Mouse (Mus musculus) MEL (cell line): Measurements from ENCODE around the gene Phf1. TPM values are rescaled to one million over a fixed set of nuclear protein-coding genes. Genes with fewer than 3 reads are reported as not detected.

ENCODE experiments used
- DNase-seq: peaks from one replicate; pipeline ENCODE4 v3.0.0; 2011; ENCODE audit warnings: low read depth, low spot score
- H3K27ac ChIP-seq: 2 replicates; pipeline ENCODE4 v1.5.1; 2012; ENCODE audit warnings: low read depth, mild to moderate bottlenecking, control low read depth, low read length, moderate library complexity; ENCODE audit not compliant: control insufficient read depth
- H3K27me3 ChIP-seq, 2 experiments: fragments of 150-350 bp in 1 of 2; sonication (generic) in 1 of 2; 2 replicates each; pipeline ENCODE4 v1.6.1; 2012; ENCODE audit warnings: low read length in 2 of 2, mild to moderate bottlenecking in 2 of 2, improper control_type of control experiment in 1 of 2, moderate library complexity in 1 of 2; ENCODE audit not compliant: insufficient read depth in 2 of 2, control insufficient read depth in 1 of 2
- H3K36me3 ChIP-seq, 2 experiments: 2 replicates each; pipeline ENCODE4 v1.6.1; 2012 to 2014; ENCODE audit warnings: low read length in 2 of 2, improper control_type of control experiment in 1 of 2, inconsistent platforms in 1 of 2, mild to moderate bottlenecking in 1 of 2; ENCODE audit not compliant: insufficient read depth in 2 of 2, control insufficient read depth in 1 of 2
- H3K4me1 ChIP-seq, 2 experiments: fragments of 150-350 bp in 1 of 2; sonication (generic) in 1 of 2; 2 replicates each; pipeline ENCODE4 v1.6.1; 2012; ENCODE audit warnings: low read length in 2 of 2, improper control_type of control experiment in 1 of 2, mild to moderate bottlenecking in 1 of 2; ENCODE audit not compliant: insufficient read depth in 2 of 2, control insufficient read depth in 1 of 2
- H3K4me3 ChIP-seq, 2 experiments: fragments of 150-350 bp in 1 of 2; sonication (generic) in 1 of 2; 2 replicates each; pipeline ENCODE4 v1.5.1; 2012; ENCODE audit warnings: low read depth in 2 of 2, low read length in 2 of 2, mild to moderate bottlenecking in 2 of 2, moderate library complexity in 2 of 2, control low read depth in 1 of 2, improper control_type of control experiment in 1 of 2; ENCODE audit not compliant: control insufficient read depth in 1 of 2, insufficient read depth in 1 of 2
- H3K79me2 ChIP-seq: 2 replicates; pipeline ENCODE4 v1.6.1; 2012; ENCODE audit warnings: mild to moderate bottlenecking, low read length, moderate library complexity; ENCODE audit not compliant: control insufficient read depth, poor library complexity, insufficient read depth
- H3K9ac ChIP-seq: 2 replicates; pipeline ENCODE4 v1.6.1; 2012; ENCODE audit warnings: low read depth, mild to moderate bottlenecking, control low read depth, low read length, moderate library complexity; ENCODE audit not compliant: control insufficient read depth, poor library complexity, severe bottlenecking
- H3K9me3 ChIP-seq: fragments of 150-350 bp; sonication (generic); replicated peaks from 2 replicates; pipeline ENCODE4 v1.6.1; 2012; ENCODE audit warnings: mild to moderate bottlenecking, low read length, improper control_type of control experiment, moderate library complexity; ENCODE audit not compliant: insufficient read depth
- BHLHE40 ChIP-seq: IDR thresholded peaks from 2 replicates; pipeline ENCODE4 v1.6.1; 2012; ENCODE audit warnings: low read depth, mild to moderate bottlenecking, inconsistent platforms, low read length, improper control_type of control experiment, borderline replicate concordance
- CHD2 ChIP-seq: IDR thresholded peaks from 2 replicates; pipeline ENCODE4 v1.6.1; 2011; ENCODE audit warnings: low read length, improper control_type of control experiment
- CTCF ChIP-seq, 3 experiments: IDR thresholded peaks in 2 of 3; conservative IDR thresholded peaks in 1 of 3; 2 replicates each; pipeline ENCODE4 v1.5.1; 2011 to 2012; ENCODE audit warnings: low read length in 3 of 3, low read depth in 2 of 3, mild to moderate bottlenecking in 2 of 3, improper control_type of control experiment in 1 of 3, inconsistent platforms in 1 of 3, mixed read lengths in 1 of 3, moderate library complexity in 1 of 3; ENCODE audit not compliant: control insufficient read depth in 1 of 3, insufficient read depth in 1 of 3, poor library complexity in 1 of 3, severe bottlenecking in 1 of 3
- E2F4 ChIP-seq: IDR thresholded peaks from 2 replicates; pipeline ENCODE4 v1.6.1; 2011; ENCODE audit warnings: low read depth, low read length, improper control_type of control experiment, borderline replicate concordance
- ELF1 ChIP-seq: IDR thresholded peaks from 2 replicates; pipeline ENCODE4 v1.6.1; 2014; ENCODE audit warnings: low read depth, mild to moderate bottlenecking, inconsistent platforms, low read length, improper control_type of control experiment, moderate library complexity
- EP300 ChIP-seq, 2 experiments: IDR thresholded peaks; 2 replicates each; pipeline ENCODE4 v1.6.1; 2011; ENCODE audit warnings: improper control_type of control experiment in 2 of 2, low read length in 2 of 2, low read depth in 1 of 2, mild to moderate bottlenecking in 1 of 2
- ETS1 ChIP-seq: IDR thresholded peaks from 2 replicates; pipeline ENCODE4 v1.6.1; 2012; ENCODE audit warnings: low read depth, mild to moderate bottlenecking, inconsistent platforms, low read length, improper control_type of control experiment, moderate library complexity
- GABPA ChIP-seq: IDR thresholded peaks from 2 replicates; pipeline ENCODE4 v1.6.1; 2012; ENCODE audit warnings: low read depth, mild to moderate bottlenecking, inconsistent platforms, low read length, improper control_type of control experiment, moderate library complexity
- JUND ChIP-seq: IDR thresholded peaks from 2 replicates; pipeline ENCODE4 v1.6.1; 2011; ENCODE audit warnings: low read depth, mild to moderate bottlenecking, improper control_type of control experiment, low read length
- KAT2A ChIP-seq: conservative IDR thresholded peaks from 2 replicates; pipeline ENCODE4 v1.6.1; 2012; ENCODE audit warnings: low read depth, low read length, improper control_type of control experiment, inconsistent platforms
- MAX ChIP-seq: IDR thresholded peaks from 2 replicates; pipeline ENCODE4 v1.6.1; 2011; ENCODE audit warnings: low read length, improper control_type of control experiment
- MAZ ChIP-seq: IDR thresholded peaks from 2 replicates; pipeline ENCODE4 v1.6.1; 2012; ENCODE audit warnings: low read depth, mild to moderate bottlenecking, inconsistent platforms, low read length, improper control_type of control experiment
- MEF2A ChIP-seq: IDR thresholded peaks from 2 replicates; pipeline ENCODE4 v1.6.1; 2014; ENCODE audit warnings: low read depth, mild to moderate bottlenecking, inconsistent platforms, low read length, improper control_type of control experiment; ENCODE audit not compliant: poor library complexity, insufficient replicate concordance, severe bottlenecking; ENCODE audit errors: extremely low read depth
- MXI1 ChIP-seq: IDR thresholded peaks from 2 replicates; pipeline ENCODE4 v1.6.1; 2011; ENCODE audit warnings: mild to moderate bottlenecking, low read depth, low read length, improper control_type of control experiment
- NELFE ChIP-seq: IDR thresholded peaks from 2 replicates; pipeline ENCODE4 v1.6.1; 2011; ENCODE audit warnings: low read depth, low read length, improper control_type of control experiment
- NRF1 ChIP-seq: IDR thresholded peaks from 2 replicates; pipeline ENCODE4 v1.6.1; 2014; ENCODE audit warnings: low read depth, mild to moderate bottlenecking, inconsistent platforms, low read length, improper control_type of control experiment, moderate library complexity; ENCODE audit not compliant: poor library complexity, insufficient read depth, severe bottlenecking
- POLR2A ChIP-seq, 2 experiments: IDR thresholded peaks; 2 replicates each; pipeline ENCODE4 v1.6.1; 2011 to 2012; ENCODE audit warnings: low read length in 2 of 2, mild to moderate bottlenecking in 2 of 2, control low read depth in 1 of 2, improper control_type of control experiment in 1 of 2, low read depth in 1 of 2, moderate library complexity in 1 of 2; ENCODE audit not compliant: control insufficient read depth in 1 of 2, insufficient read depth in 1 of 2, poor library complexity in 1 of 2
- POLR2AphosphoS2 ChIP-seq: IDR thresholded peaks from 2 replicates; pipeline ENCODE4 v1.6.1; 2011; ENCODE audit warnings: low read length, improper control_type of control experiment
- POLR2AphosphoS5 ChIP-seq: IDR thresholded peaks from 2 replicates; pipeline ENCODE4 v1.6.1; 2012; ENCODE audit warnings: low read depth, borderline replicate concordance, mild to moderate bottlenecking, inconsistent platforms, low read length, moderate library complexity, mixed read lengths
- RAD21 ChIP-seq: IDR thresholded peaks from 2 replicates; pipeline ENCODE4 v1.6.1; 2011; ENCODE audit warnings: mild to moderate bottlenecking, low read depth, low read length, improper control_type of control experiment
- RCOR1 ChIP-seq: IDR thresholded peaks from 2 replicates; pipeline ENCODE4 v1.6.1; 2012; ENCODE audit warnings: low read depth, mild to moderate bottlenecking, inconsistent platforms, low read length, improper control_type of control experiment
- SIN3A ChIP-seq: IDR thresholded peaks from 2 replicates; pipeline ENCODE4 v1.6.1; 2012; ENCODE audit warnings: low read length, improper control_type of control experiment, inconsistent platforms
- SMC3 ChIP-seq: IDR thresholded peaks from 2 replicates; pipeline ENCODE4 v1.6.1; 2011; ENCODE audit warnings: low read depth, low read length, improper control_type of control experiment
- TAL1 ChIP-seq: IDR thresholded peaks from 2 replicates; pipeline ENCODE4 v1.6.1; 2012; ENCODE audit warnings: mild to moderate bottlenecking, inconsistent platforms, low read length, moderate library complexity, mixed read lengths
- TBP ChIP-seq: IDR thresholded peaks from 2 replicates; pipeline ENCODE4 v1.8.0; 2011; ENCODE audit warnings: low read depth, low read length, improper control_type of control experiment
- TCF12 ChIP-seq: IDR thresholded peaks from 2 replicates; pipeline ENCODE4 v1.6.1; 2014; ENCODE audit warnings: low read depth, mild to moderate bottlenecking, inconsistent platforms, low read length, improper control_type of control experiment, moderate library complexity
- UBTF ChIP-seq: IDR thresholded peaks from 2 replicates; pipeline ENCODE4 v1.6.1; 2012; ENCODE audit warnings: low read depth, mild to moderate bottlenecking, inconsistent platforms, low read length, improper control_type of control experiment, moderate library complexity, borderline replicate concordance; ENCODE audit not compliant: insufficient read depth
- USF1 ChIP-seq: IDR thresholded peaks from 2 replicates; pipeline ENCODE4 v1.6.1; 2014; ENCODE audit warnings: low read depth, mild to moderate bottlenecking, inconsistent platforms, low read length, improper control_type of control experiment, moderate library complexity
- ZC3H11A ChIP-seq: IDR thresholded peaks from 2 replicates; pipeline ENCODE4 v1.6.1; 2012; ENCODE audit warnings: low read depth, mild to moderate bottlenecking, inconsistent platforms, low read length, improper control_type of control experiment
- ZMIZ1 ChIP-seq: IDR thresholded peaks from 2 replicates; pipeline ENCODE4 v1.6.1; 2012; ENCODE audit warnings: low read depth, mild to moderate bottlenecking, inconsistent platforms, low read length, improper control_type of control experiment, moderate library complexity
- polyA plus RNA-seq, 2 experiments: library from polyadenylated mRNA; stranded (reverse) in 1 of 2; unstranded in 1 of 2; fragments of >175 nt in 1 of 2; fragments of >200 nt in 1 of 2; gene quantifications; 2 replicates each; pipeline versions ENCODE4 v1.2.1 to v1.2.4; 2012; ENCODE audit warnings: low replicate concordance in 2 of 2, low read depth in 1 of 2; ENCODE audit not compliant: insufficient read length in 2 of 2, insufficient read depth in 1 of 2, missing spikeins in 1 of 2
- total RNA-seq: library from RNA; depleted of rRNA; stranded (reverse); fragments of 300-350 nt; gene quantifications from 2 replicates; pipeline ENCODE4 v1.2.3, GENCODE M21; 2012

Gene Phf1
- total and polyA plus RNA-seq, 3 experiments, result 2.9 to 9.5 TPM; not detected in 1

DNA sequence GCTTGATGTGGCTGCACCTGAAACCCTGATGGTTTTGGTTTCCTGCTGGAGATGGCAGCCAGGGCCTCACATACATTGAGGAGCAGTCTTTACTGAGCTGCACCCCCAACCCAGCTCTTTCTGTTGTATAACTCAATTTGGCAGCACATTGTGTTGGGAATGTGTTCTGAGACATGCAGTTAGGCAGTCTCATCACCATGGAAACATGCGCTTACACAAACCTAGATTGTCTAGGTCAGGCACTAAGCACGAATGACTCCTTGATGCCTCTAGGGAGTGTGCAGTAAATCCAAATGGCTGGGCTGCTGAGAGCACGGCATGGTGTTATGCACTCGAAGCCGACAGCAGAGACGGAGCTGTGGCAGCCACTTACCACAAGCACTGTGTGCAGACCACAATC lies 38.5 kb upstream of the Phf1 start:
- H3K4me3 ChIP-seq, result no peak overlapping the region
- peaks cover 4 to 5% of the 10 kb centered on the region in 2 experiments; a peak in 2 of 4 replicates for H3K27me3 ChIP-seq
- peaks cover 0 to under 1% of the 10 kb centered on the region in 2 experiments; a peak in 1 of 4 replicates for H3K4me1 ChIP-seq
- no peak overlapping the region for H3K9ac ChIP-seq
- TF ChIP-seq NELFE (no peak), UBTF (no peak), SMC3 (no peak), SIN3A (no peak), USF1 (no peak), POLR2AphosphoS5 (no peak), POLR2AphosphoS2 (no peak), TCF12 (no peak), CHD2 (no peak), CTCF (IDR thresholded peaks at IDR 0.05 in 2 of 3, conservative IDR thresholded peaks at IDR 0.05 in 1 of 3; ENCODE audit: control insufficient read depth in 1 of 3, insufficient read depth in 1 of 3, low read depth in 2 of 3, low read length in 3 of 3, poor library complexity in 1 of 3, severe bottlenecking in 1 of 3) (no peak), MXI1 (no peak), JUND (no peak), ZMIZ1 (no peak), MEF2A (no peak), NRF1 (no peak), BHLHE40 (no peak)
- TF ChIP-seq, all 39 proteins: peak for 0
- Histone ChIP-seq H3K36me3 (peaks cover 0 to under 1% of the 10 kb centered on the region in 2 experiments; a peak in 1 of 4 replicates), H3K27ac (no peak overlapping the region), H3K79me2 (no peaks in the 10 kb centered on the region), H3K9me3 (no peaks in the 10 kb centered on the region)
- DNase-seq, result no peak

DNA sequence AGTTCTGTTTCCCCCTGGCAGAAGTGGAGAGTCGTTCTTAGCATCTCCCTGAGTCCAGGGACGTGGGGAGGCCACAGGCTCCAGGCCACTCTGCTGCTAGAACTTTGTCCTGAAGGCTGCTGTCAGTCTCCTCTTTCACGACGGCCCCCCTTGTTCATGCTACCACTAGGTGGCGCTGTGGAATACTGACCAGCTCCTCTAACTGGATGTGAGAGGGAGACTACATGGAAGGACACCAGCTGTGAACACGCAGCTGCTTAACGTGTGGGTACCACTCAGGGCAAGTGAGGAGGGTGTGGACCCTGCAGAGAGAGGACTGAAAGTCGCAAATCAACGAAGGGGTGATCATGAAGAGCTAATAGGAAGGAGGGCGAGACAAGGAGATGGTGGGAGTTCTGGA lies 37.3 kb upstream of the Phf1 start:
- TF ChIP-seq EP300 (IDR thresholded peaks at IDR 0.05; ENCODE audit: low read depth in 1 of 2, low read length in 2 of 2) (no peak), ZC3H11A (peak; percentile 75), TCF12 (no peak), UBTF (no peak), NRF1 (no peak), CHD2 (no peak), TBP (no peak), SMC3 (peak; percentile 87), POLR2AphosphoS2 (no peak), GABPA (no peak), ELF1 (no peak), KAT2A (no peak), CTCF (IDR thresholded peaks at IDR 0.05 in 2 of 3, conservative IDR thresholded peaks at IDR 0.05 in 1 of 3; ENCODE audit: control insufficient read depth in 1 of 3, insufficient read depth in 1 of 3, low read depth in 2 of 3, low read length in 3 of 3, poor library complexity in 1 of 3, severe bottlenecking in 1 of 3) (peak; percentile 86 to 93 (median 91)), ETS1 (no peak), POLR2A (IDR thresholded peaks at IDR 0.05; ENCODE audit: control insufficient read depth in 1 of 2, insufficient read depth in 1 of 2, low read depth in 1 of 2, low read length in 2 of 2, poor library complexity in 1 of 2) (no peak), MAZ (peak; percentile 86), RCOR1 (no peak), TAL1 (no peak), MAX (no peak), POLR2AphosphoS5 (no peak), E2F4 (no peak), RAD21 (peak; percentile 67)
- TF ChIP-seq, all 39 proteins: peak for 5
- H3K27me3 ChIP-seq, result peaks cover 4 to 5% of the 10 kb centered on the region in 2 experiments; a peak in 2 of 4 replicates
- no peak overlapping the region for H3K4me3 ChIP-seq
- H3K9me3 ChIP-seq, result no peaks in the 10 kb centered on the region
- H3K4me1 ChIP-seq, result no peaks in the 10 kb centered on the region
- H3K36me3 ChIP-seq, result no peaks in the 10 kb centered on the region
- H3K27ac ChIP-seq, result no peak overlapping the region
- no peaks in the 10 kb centered on the region for H3K79me2 ChIP-seq
- peak; percentile 82 for DNase-seq
- H3K9ac ChIP-seq, result no peak overlapping the region
